Mouse (Mus musculus) lung, postnatal 0 days (tissue): ENCODE data around the gene Ifngr2.

Experiments used
- CTCF ChIP-seq: IDR thresholded peaks from 2 replicates; pipeline ENCODE4 v1.5.1; 2016; ENCODE audit warnings: antibody characterized with exemption, mild to moderate bottlenecking
- EP300 ChIP-seq: IDR thresholded peaks from 2 replicates; pipeline ENCODE4 v1.6.1; 2016; ENCODE audit warnings: antibody characterized with exemption, mild to moderate bottlenecking, control low read depth

DNA sequence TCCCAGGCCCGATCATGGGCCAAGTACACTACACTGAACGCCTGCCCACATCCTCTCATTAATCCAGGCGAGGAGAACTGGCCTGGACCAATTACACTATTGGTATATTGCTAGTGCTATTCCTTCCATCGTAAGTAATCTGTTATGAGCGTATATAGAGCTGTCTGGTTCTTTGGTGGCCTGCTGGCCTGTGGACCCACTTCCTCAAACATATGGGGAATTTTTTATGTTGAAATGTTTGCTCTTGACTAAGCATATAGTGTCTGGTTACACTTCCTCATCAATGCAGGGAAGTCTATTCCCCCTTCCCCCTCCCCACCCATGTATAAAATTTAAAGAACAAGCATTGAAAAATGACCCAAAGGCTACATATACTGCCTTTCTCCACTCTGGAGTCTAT lies 24.8 kb upstream of the Ifngr2 start:
- TF ChIP-seq EP300 (no peak), CTCF (no peak)
